Mouse (Mus musculus) central nervous system, embryonic 14 days (tissue): ENCODE measurements around the gene Parp2. TPM values are rescaled to one million over a fixed set of nuclear protein-coding genes. Genes with fewer than 3 reads are reported as not detected.

Experiments
- polyA plus RNA-seq: library from polyadenylated mRNA; depleted of rRNA; stranded (reverse); fragments of >200 nt; gene quantifications from 2 replicates; pipeline ENCODE4 v1.2.3, GENCODE M21; 2012; rRNA removed

Gene Parp2
- polyA plus RNA-seq = 81.9 and 85.9 TPM in 2 replicates

GRCm38 (mm10) chr14:50807487-50808072, at the start of gene Parp2, which contains the start of gene Ccnb1ip1:
Gene Parp2, plus strand, starts transcription at chr14:50807841.
Gene Ccnb1ip1, minus strand, starts transcription at chr14:50807732.

GRCm38 (mm10) chr14:50785251-50785637, 22.4 kb upstream of the Parp2 start, which contains the start of gene Ttc5:
Gene Ttc5, minus strand, starts transcription at chr14:50785519.

GRCm38 (mm10) chr14:50869889-50870804, 62.5 kb downstream of the Parp2 start, which contains the start of gene Tep1:
Gene Tep1, minus strand, starts transcription at chr14:50870560.

Other genes with a start within 250 kb of the Parp2 start
- gene Olfr744, start 193.0 kb upstream of the Parp2 start, polyA plus RNA-seq = not detected in 2 replicates
- not detected in 2 replicates for gene Olfr745, start 168.5 kb upstream of the Parp2 start, polyA plus RNA-seq
- gene Olfr746, start 160.8 kb upstream of the Parp2 start, polyA plus RNA-seq = not detected in 2 replicates
- gene Olfr747, start 114.6 kb upstream of the Parp2 start, polyA plus RNA-seq = not detected in 2 replicates
- not detected in 2 replicates for gene Olfr748, start 100.5 kb upstream of the Parp2 start, polyA plus RNA-seq
- gene Olfr749, start 62.7 kb upstream of the Parp2 start, polyA plus RNA-seq = not detected in 2 replicates
- gene Ttc5, start 22.3 kb upstream of the Parp2 start, polyA plus RNA-seq = 103 and 110 TPM in 2 replicates
- gene Ccnb1ip1, start 109 bp upstream of the Parp2 start, polyA plus RNA-seq = 0.04 and 0.08 TPM in 2 replicates
- gene Tep1, start 62.7 kb downstream of the Parp2 start, polyA plus RNA-seq = 4.2 and 6.1 TPM in 2 replicates
- 0.79 and 1.2 TPM in 2 replicates for gene Klhl33, start 89.7 kb downstream of the Parp2 start, polyA plus RNA-seq
- 122 and 139 TPM in 2 replicates for gene Osgep, start 117.1 kb downstream of the Parp2 start, polyA plus RNA-seq
- gene Apex1, start 117.1 kb downstream of the Parp2 start, polyA plus RNA-seq = 167 and 214 TPM in 2 replicates
- gene Pip4p1, start 123.0 kb downstream of the Parp2 start, polyA plus RNA-seq = 129 and 137 TPM in 2 replicates
- 22.1 and 24.5 TPM in 2 replicates for gene Pnp, start 123.2 kb downstream of the Parp2 start, polyA plus RNA-seq
- gene Gm49342, start 136.7 kb downstream of the Parp2 start, polyA plus RNA-seq = 28.5 and 35.7 TPM in 2 replicates
- gene Pnp2, start 148.2 kb downstream of the Parp2 start, polyA plus RNA-seq = 0.23 and 0.28 TPM in 2 replicates
- 0.04 TPM in 1 of 2 replicates, not detected in the other for gene Rnase10, start 199.9 kb downstream of the Parp2 start, polyA plus RNA-seq
- gene Rnase9, start 234.0 kb downstream of the Parp2 start, polyA plus RNA-seq = not detected in 2 replicates
- gene Rnase11, start 242.3 kb downstream of the Parp2 start, polyA plus RNA-seq = not detected in 2 replicates
- not detected in 2 replicates for gene Rnase12, start 249.8 kb downstream of the Parp2 start, polyA plus RNA-seq